ENCODE assay signal across 11 mouse cellular contexts in the genomic region with DNA sequence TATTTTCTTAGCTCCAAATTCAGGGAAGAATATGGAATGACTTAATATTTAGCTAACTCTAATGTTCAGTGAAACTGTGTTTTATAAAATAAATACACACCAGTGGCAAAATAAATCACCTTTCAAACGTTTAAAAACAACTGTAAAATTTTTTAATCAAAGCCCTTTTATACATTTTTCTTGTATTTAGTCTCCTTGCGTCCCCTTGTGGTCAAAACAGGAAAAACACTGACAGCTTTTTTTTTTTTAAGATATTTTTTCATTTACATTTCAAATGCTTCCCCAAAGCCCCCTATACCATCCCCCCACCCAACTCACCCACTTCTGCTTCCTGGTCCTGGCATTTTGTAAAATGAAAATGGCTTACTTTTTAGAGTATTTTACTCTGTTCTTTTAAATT. TPM values are rescaled to one million over a fixed set of nuclear protein-coding genes. Genes with fewer than 3 reads are reported as not detected.
A peak's percentile ranks its signal among the peaks of the same experiment; 100 is the strongest.
DNase-seq lines count a peak whose midpoint lies in the region; ATAC-seq and TF ChIP-seq lines count a peak whose summit lies in the region.
"Had no signal": no experiment of that assay in that cellular context is flagged by ENCODE, and none has a peak within 500 bp of the region (broad histone marks: within the 10 kb centered on the region; RNA-seq: fewer than 3 reads in every experiment).

No protein-coding gene starts in this region.

- CTCF ChIA-PET in Patski (lab: Charles Lee), result no interaction called here

- peak; percentile 54 for TF ChIP-seq CTCF in Patski (IDR thresholded peaks at IDR 0.05)

- DNase-seq in kidney, adult 9 months, result peak; percentile 2
- no peak for DNase-seq in kidney, adult 18-20 months
- DNase-seq in right cerebral cortex, postnatal 4 days, result peak; percentile 1
- no peak for DNase-seq in right cerebral cortex, postnatal 10 days (ENCODE audit: low spot score in 2 of 2)
- DNase-seq in Patski (ENCODE audit: low read depth, low spot score), result no peak
- DNase-seq in splenic B cell, adult 2 months (ENCODE audit: low read depth, low spot score), result peak; percentile 43
- no peak for DNase-seq in cerebellum, postnatal 4 days (ENCODE audit: low spot score in 2 of 2)
- DNase-seq: spleen, adult 18-20 months; thymus, postnatal 25 days had no signal

- H3K27me3 ChIP-seq in Patski, result peaks cover 20% of the 10 kb centered on the region
- H3K27me3 ChIP-seq in splenic B cell, adult 2 months (ENCODE audit: control insufficient read depth, insufficient read depth, low read length, poor library complexity, severe bottlenecking), result no peaks in the 10 kb centered on the region
- H3K27me3 ChIP-seq: embryonic facial prominence, embryonic 15.5 days; heart, embryonic 15.5 days had no signal

- ATAC-seq in Patski, result no peak

- no peaks in the 10 kb centered on the region for H3K36me3 ChIP-seq in splenic B cell, adult 2 months (ENCODE audit: control insufficient read depth, insufficient read depth, low read length, poor library complexity, severe bottlenecking)
- H3K36me3 ChIP-seq: embryonic facial prominence, embryonic 15.5 days; heart, embryonic 15.5 days had no signal

- in situ Hi-C loops in Patski (cut with MboI; ENCODE audit: low pct_unique_long_range_greater_than_20kb), result no loop called here

- POLR2A ChIA-PET in Patski (lab: Charles Lee), result no interaction called here

RNA-seq across cellular contexts. Expression of a gene that starts 32.7 kb away (rescaled TPM):
- 0.05 TPM for polyA plus RNA-seq in Patski (2021)

Comparison
In these comparisons a context has a peak if more than half of its experiments do, and no peak if none do; other contexts are left out.
1. DNase-seq: peak in kidney, adult 9 months (single experiment), right cerebral cortex, postnatal 4 days (single experiment) and splenic B cell, adult 2 months (single experiment); none in kidney, adult 18-20 months (single experiment), right cerebral cortex, postnatal 10 days (0 of 2), Patski (single experiment) and cerebellum, postnatal 4 days (0 of 2).